Mouse (Mus musculus) kidney, postnatal 0 days (tissue): ENCODE data around the gene Ankrd55. TPM values are rescaled to one million over a fixed set of nuclear protein-coding genes. Genes with fewer than 3 reads are reported as not detected.

ENCODE experiments used
- ATAC-seq: fragments of 200-750 bp; cut with Nextera tagmentation; replicated peaks from 2 replicates; pipeline ENCODE4 v1.8.0; 2017; ENCODE audit warnings: low read depth, moderate number of reproducible peaks, moderate TSS enrichment, moderate library complexity; ENCODE audit not compliant: low FRiP score
- DNase-seq: peaks from one replicate; pipeline ENCODE4 v3.0.0-alpha.2; 2016; ENCODE audit warnings: low spot score
- H3K27ac ChIP-seq: fragments of 300-500 bp; sonication (generic); 2 replicates; pipeline ENCODE4 v1.5.1; 2014; ENCODE audit warnings: mild to moderate bottlenecking
- H3K27me3 ChIP-seq: fragments of 300-500 bp; sonication (generic); 2 replicates; pipeline ENCODE4 v1.6.1; 2014; ENCODE audit warnings: low read length, mixed read lengths; ENCODE audit not compliant: insufficient read depth
- H3K36me3 ChIP-seq: fragments of 300-500 bp; sonication (generic); 2 replicates; pipeline ENCODE4 v1.6.1; 2014; ENCODE audit warnings: low read length, mixed read lengths; ENCODE audit not compliant: insufficient read depth
- H3K4me1 ChIP-seq: fragments of 300-500 bp; sonication (generic); replicated peaks from 2 replicates; pipeline ENCODE4 v1.6.1; 2014; ENCODE audit warnings: antibody characterized with exemption, low read length, mixed read lengths; ENCODE audit not compliant: insufficient read depth
- H3K4me2 ChIP-seq: fragments of 300-500 bp; sonication (generic); 2 replicates; pipeline ENCODE4 v1.6.1; 2014; ENCODE audit warnings: mild to moderate bottlenecking, low read length, moderate library complexity, mixed read lengths
- H3K4me3 ChIP-seq: fragments of 300-500 bp; sonication (generic); replicated peaks from 2 replicates; pipeline ENCODE4 v1.5.1; 2014; ENCODE audit warnings: low read depth, low read length
- H3K9ac ChIP-seq: fragments of 300-500 bp; sonication (generic); 2 replicates; pipeline ENCODE4 v1.6.1; 2014; ENCODE audit warnings: low read depth, low read length
- H3K9me3 ChIP-seq: fragments of 300-500 bp; sonication (generic); replicated peaks from 2 replicates; pipeline ENCODE4 v1.6.1; 2016; ENCODE audit warnings: low read length, inconsistent platforms, mixed read lengths
- CTCF ChIP-seq: IDR thresholded peaks from 2 replicates; pipeline ENCODE4 v1.5.1; 2016; ENCODE audit warnings: antibody characterized with exemption, low read depth, mild to moderate bottlenecking, moderate library complexity
- WGBS: fragments of 180-500 bp; shearing (Covaris S2); extraction: QIAGEN DNeasy Blood & Tissue Kit; methylation state at CpG from one replicate; pipeline ENCODE4 v1.1.7; 2014; 5-methylcytosine and 5-hydroxymethylcytosine counted together
- polyA plus RNA-seq: library from polyadenylated mRNA; unstranded; fragments of >200 nt; fragmentation: Nextera tagmentation; extraction: Ambion mirVana; gene quantifications from 2 replicates; pipeline ENCODE4 v1.2.1, GENCODE M21; 2015

Gene Ankrd55
- polyA plus RNA-seq, 1 experiment from 2014 or later = 0.30 TPM

- no peak for TF ChIP-seq CTCF
Observed at GRCm38 (mm10) chr13:112407181-112407700, 119.0 kb downstream of the Ankrd55 start.

DNA sequence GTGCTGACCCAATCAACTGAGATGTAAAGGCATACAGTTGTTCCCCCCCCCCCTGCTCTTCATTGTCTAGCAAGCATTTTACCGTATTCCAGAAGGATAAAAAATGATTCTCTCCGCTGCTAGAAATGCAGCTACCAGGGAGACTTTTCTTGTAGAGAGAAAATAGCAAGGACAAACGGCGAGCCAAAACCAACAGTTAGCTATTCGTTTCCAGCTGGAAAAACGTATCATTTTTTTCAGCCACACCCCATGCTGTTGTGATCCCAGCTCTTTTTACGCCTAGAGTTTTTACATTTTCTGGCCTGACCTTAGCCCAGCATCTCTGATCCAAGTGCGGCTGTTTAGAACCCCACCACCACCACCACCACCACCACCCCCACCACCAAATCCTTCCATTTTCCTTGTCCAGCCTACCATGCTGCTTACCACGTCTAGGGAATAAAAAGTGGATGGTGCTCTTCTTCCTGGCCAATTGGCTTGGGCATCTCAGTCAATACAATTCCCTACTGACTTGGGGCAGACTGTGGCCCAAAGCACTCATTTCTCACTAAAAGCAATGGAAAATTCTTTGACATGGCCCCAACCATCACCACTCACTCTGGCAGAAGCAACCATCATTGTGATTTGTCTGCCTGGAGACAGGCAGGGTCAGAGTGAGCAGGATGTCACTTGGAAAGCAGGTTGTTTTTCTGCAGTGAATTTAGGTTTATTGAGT lies 119.7 kb downstream of the Ankrd55 start:
- no peaks in the 10 kb centered on the region for H3K4me1 ChIP-seq
- no peak overlapping the region for H3K27ac ChIP-seq
- TF ChIP-seq CTCF = no peak
- H3K4me3 ChIP-seq = no peak overlapping the region
- peak; percentile 65 for DNase-seq
- no peak overlapping the region for H3K4me2 ChIP-seq
- no peaks in the 10 kb centered on the region for H3K27me3 ChIP-seq
- no peaks in the 10 kb centered on the region for H3K9me3 ChIP-seq
- WGBS = 68% methylated on average over 9 of the region's 9 CpGs
- H3K36me3 ChIP-seq = no peaks in the 10 kb centered on the region
- ATAC-seq = no peak
- no peak overlapping the region for H3K9ac ChIP-seq

More at GRCm38 (mm10) chr13:112407181-112407700, 119.0 kb downstream of the Ankrd55 start:
- Histone ChIP-seq H3K9ac (no peak overlapping the region), H3K27ac (no peak overlapping the region), H3K4me2 (no peak overlapping the region), H3K27me3 (no peaks in the 10 kb centered on the region), H3K9me3 (no peaks in the 10 kb centered on the region), H3K4me3 (no peak overlapping the region), H3K4me1 (no peaks in the 10 kb centered on the region), H3K36me3 (no peaks in the 10 kb centered on the region)
- ATAC-seq (no peak), DNase-seq (no peak)
- WGBS = 90% methylated on average over 3 of the region's 3 CpGs

GRCm38 (mm10) chr13:112408701-112409100 lies 120.5 kb downstream of the Ankrd55 start:
- no peak for ATAC-seq
- no peak overlapping the region for H3K27ac ChIP-seq
- no peak for DNase-seq
- no peak for TF ChIP-seq CTCF
- no peak overlapping the region for H3K4me2 ChIP-seq
- no peaks in the 10 kb centered on the region for H3K27me3 ChIP-seq
- no peaks in the 10 kb centered on the region for H3K9me3 ChIP-seq
- 93% methylated on average over 4 of the region's 4 CpGs for WGBS
- H3K36me3 ChIP-seq = no peaks in the 10 kb centered on the region
- H3K9ac ChIP-seq = no peak overlapping the region
- H3K4me1 ChIP-seq = no peaks in the 10 kb centered on the region
- H3K4me3 ChIP-seq = no peak overlapping the region

GRCm38 (mm10) chr13:112409331-112409730 lies 121.1 kb downstream of the Ankrd55 start:
- no peak for TF ChIP-seq CTCF
- Histone ChIP-seq H3K9me3 (no peaks in the 10 kb centered on the region), H3K36me3 (no peaks in the 10 kb centered on the region), H3K27ac (no peak overlapping the region), H3K27me3 (no peaks in the 10 kb centered on the region), H3K4me3 (no peak overlapping the region), H3K4me2 (no peak overlapping the region), H3K9ac (no peak overlapping the region), H3K4me1 (no peaks in the 10 kb centered on the region)
- DNase-seq (no peak), ATAC-seq (no peak)
- WGBS = 81% methylated on average over 2 of the region's 2 CpGs

DNA sequence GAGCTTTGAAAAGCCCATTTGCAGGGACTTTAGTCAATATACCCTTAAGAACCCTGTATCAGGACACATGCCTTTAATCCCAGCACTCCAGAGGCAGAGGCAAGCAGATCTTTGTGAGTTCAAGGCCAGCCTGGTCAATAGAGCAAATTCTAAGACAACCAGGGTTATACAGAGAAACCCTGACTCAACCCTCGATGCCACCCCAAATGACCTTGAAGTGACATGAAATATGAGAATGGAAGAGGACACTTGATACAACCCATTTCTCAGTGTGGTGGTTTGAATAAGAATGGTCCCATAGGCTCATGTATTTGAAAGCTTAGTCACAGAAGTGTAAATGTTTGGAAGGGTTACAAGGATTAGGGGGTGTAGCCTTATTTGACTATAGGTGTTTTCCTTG lies 121.6 kb downstream of the Ankrd55 start:
- H3K9me3 ChIP-seq = no peaks in the 10 kb centered on the region
- no peak overlapping the region for H3K9ac ChIP-seq
- H3K27me3 ChIP-seq = no peaks in the 10 kb centered on the region
- WGBS = 59% methylated on average over 1 of the region's 1 CpGs
- H3K27ac ChIP-seq = no peak overlapping the region
- no peaks in the 10 kb centered on the region for H3K4me1 ChIP-seq
- no peak for TF ChIP-seq CTCF
- no peak overlapping the region for H3K4me2 ChIP-seq
- H3K36me3 ChIP-seq = no peaks in the 10 kb centered on the region
- no peak overlapping the region for H3K4me3 ChIP-seq
- ATAC-seq (no peak), DNase-seq (no peak)

GRCm38 (mm10) chr13:112410461-112410860 lies 122.2 kb downstream of the Ankrd55 start:
- no peak overlapping the region for H3K4me2 ChIP-seq
- H3K4me3 ChIP-seq = no peak overlapping the region
- no peak overlapping the region for H3K27ac ChIP-seq
- no peak for TF ChIP-seq CTCF
- no peaks in the 10 kb centered on the region for H3K4me1 ChIP-seq
- ATAC-seq (no peak), DNase-seq (no peak)
- 74% methylated on average over 4 of the region's 4 CpGs for WGBS
- no peaks in the 10 kb centered on the region for H3K27me3 ChIP-seq
- H3K9me3 ChIP-seq = no peaks in the 10 kb centered on the region
- no peak overlapping the region for H3K9ac ChIP-seq
- no peaks in the 10 kb centered on the region for H3K36me3 ChIP-seq
